Mouse (Mus musculus): Measurements from ENCODE around the gene Tmem132d.
A peak's percentile ranks its signal among the peaks of the same experiment; 100 is the strongest.

Gene Tmem132d

DNA sequence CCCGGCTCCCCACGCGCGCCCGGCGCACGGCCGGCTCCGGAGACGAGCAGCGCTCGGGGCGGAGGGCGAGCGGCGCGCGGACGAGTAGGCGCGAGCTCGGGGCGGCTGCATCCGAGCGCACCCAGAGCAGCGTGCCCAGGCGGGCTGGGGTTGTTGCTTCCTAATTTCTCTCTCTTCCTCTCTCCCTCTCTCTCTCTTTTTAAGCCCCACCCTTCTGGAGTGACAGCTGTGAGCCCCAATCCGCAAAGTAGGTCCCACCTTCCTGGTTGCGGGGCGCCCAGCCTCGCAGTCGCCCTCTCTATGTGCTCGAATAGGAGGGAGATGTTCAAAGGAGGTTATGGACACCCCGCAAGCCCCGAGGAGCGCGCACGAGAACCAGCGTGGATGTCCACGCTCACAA is at the start of gene Tmem132d:
Tmem132d (minus strand) TSS at position 162 of the 400 bp plus-strand sequence.
- peak; percentile 63 to 64 for DNase-seq (ENCODE audit: low spot score in 2 of 2)

DNA sequence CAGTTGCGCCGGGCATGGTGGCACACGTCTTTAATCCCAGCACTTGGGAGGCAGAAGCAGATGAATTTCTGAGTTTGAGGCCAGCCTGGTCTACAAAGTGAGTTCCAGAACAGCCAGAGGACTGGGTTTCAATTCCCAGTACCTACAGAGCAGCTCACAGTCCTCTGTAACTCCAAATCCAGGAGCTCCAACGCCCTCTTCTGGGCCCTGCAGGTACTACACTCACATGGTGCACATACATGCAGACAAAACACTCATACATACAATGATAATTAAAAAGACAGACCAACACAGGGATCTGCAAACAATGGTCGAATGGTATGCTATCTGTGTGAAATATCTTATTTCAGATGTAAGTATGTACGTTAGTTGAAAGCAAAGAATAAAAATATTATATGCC is 47.9 kb upstream of the Tmem132d start:
- no peak for DNase-seq (ENCODE audit: low spot score in 2 of 2)

DNA sequence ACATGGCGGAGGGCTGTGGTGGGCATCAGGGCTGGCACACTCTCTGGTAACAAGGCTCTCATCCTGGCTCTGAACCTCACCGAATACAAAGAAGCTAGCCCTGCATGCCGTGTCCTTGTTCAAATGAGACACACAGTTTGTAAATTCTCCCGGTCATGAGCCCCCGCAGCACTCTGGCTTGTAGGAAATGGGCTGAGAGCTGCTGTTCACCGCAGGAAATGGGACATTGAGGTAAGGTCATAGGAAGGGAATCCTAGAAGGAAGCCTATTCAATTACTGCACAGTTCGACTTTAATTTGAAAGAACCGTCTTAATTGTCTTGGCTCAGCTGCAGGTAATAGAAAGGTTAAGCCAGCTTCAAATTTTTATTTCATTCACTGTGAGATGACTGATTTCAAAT is 42.5 kb upstream of the Tmem132d start:
- DNase-seq (ENCODE audit: low spot score in 2 of 2), result no peak

DNA sequence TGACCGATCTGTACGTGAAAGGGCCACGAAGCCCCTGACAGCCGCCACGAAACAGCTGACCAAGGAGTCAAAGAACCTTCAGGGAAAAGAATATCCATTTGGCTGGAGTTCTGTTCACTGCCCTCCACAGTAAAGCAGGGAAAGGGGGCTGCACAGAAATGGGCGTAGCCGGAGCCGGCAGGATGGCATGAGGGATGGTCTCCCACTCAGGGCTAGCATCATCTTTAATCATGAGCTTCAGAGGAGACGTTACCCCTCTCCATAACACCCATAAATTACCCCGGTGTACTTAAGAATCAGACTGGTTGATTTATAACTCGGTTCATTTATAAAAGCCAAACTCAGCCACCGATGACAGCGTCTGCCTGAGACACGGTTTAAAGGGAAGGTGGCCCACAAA is 36.9 kb upstream of the Tmem132d start:
- no peak for DNase-seq (ENCODE audit: low spot score in 2 of 2)

DNA sequence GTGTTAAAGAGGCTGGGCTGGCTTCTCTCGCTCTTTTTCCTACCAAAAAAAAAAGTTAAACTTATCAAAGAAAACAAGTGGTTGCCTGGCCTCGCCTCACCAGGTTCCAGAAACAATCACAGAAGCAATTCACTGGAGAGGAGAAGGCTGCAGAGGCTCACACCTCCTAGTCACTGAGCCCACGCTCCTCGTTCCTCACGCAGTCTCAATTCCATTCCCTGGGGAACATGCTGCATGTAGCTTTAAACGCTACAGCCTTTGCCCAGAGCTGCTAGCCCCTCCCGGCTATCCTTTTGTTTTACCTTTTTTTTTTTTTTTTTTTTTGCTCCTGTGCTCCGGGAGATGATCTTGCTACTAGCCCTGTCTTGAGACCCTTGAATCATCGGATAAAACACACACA is 31.6 kb upstream of the Tmem132d start:
- DNase-seq (ENCODE audit: low spot score in 2 of 2), result no peak

DNA sequence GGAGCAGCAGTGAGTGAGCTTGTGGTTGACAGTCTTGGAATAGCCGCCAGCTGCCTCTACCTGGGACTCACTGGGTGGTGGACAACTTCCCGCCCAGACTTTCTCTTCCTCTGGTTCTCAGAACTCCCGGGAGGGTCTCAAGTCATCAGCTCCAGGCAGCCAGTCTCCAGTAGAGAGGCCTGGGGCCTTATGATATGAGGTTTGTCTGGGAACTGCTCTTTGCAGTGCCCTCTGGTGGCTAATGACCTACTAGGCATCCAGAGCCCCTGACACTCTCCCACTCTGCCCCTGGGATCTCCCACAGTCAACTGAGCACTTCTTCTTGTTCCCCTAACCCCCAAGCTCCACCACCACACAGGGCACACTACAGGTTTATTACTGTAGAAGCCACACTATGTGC is 27.7 kb upstream of the Tmem132d start:
- no peak for DNase-seq (ENCODE audit: low spot score in 2 of 2)

DNA sequence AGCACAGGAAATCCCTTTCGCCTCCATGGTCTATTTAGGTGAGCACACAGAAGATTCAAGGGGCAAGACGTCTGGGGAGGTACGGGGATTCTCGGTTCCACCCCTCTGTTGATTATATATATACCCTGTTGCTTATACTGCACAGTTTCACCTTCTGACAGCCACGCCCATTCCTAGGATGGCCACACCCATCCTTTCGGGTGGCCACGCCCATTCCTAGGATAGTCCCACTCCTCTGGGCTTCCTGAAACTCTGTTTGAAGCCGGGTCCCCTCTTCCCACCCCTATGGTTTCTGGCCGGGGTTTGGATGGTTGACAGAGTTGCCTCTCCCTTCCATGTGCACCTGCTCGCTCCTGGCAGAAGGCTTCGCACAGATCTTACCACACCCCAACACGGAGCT is 22.9 kb upstream of the Tmem132d start:
- DNase-seq (ENCODE audit: low spot score in 2 of 2), result no peak

DNA sequence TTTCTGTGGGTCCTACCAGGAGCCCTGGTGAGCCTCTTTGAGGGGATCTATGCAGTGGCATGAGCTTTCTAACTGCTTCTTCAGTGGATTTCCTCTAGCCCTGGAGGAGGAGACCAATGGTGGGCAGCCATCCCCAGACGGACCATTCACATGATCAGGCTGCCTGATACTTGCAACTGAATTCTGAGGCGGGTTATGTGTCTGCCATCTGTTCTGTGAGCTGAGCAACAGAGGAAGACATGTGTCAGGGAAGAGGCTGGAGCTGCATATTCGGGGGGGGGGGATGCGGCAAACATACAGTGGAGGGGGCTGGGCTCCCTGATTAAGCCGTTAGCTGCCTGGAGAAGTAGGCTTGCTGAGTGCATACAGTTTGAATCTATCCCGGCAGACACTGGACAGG is 19.3 kb upstream of the Tmem132d start:
- DNase-seq (ENCODE audit: low spot score in 2 of 2), result no peak

DNA sequence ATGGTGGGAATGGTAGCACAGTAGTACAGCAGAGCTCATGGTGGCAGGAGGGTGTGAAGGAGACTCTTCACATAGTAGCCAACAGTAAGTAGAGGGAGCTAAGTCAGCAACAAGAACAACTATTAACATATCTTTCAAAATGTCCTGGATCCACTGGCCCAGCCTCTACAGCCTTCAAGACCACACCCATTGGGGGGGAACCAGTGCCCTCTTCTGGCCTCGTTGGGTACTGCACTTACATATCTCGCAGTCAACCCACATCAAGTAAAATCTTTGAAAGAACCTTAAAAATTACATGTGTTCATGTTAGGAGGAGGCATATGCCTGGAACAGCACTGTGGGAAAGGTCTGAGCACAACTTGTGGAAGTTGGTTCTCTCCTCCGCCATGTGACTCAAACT is 17.9 kb upstream of the Tmem132d start:
- no peak for DNase-seq (ENCODE audit: low spot score in 2 of 2)

DNA sequence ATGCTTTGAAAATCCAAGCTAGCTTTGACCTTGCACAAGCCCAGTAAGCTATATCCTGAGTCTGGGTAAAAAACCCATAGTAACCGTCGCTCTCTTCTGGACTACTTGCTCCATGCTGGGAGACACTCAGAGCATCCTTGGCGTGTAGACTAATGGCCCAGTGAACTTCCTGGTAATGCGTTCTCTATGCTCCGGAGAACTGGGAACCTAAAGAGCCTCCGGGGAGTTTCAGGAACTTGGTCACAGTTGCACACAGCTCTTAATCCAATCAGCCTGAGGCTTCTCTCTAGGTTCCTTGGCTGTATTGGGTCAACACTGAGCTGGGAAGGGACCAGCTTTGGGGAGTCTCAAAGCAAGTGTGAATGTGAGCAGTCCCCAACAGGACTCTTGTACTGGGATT is 12.0 kb upstream of the Tmem132d start:
- DNase-seq (ENCODE audit: low spot score in 2 of 2), result no peak

DNA sequence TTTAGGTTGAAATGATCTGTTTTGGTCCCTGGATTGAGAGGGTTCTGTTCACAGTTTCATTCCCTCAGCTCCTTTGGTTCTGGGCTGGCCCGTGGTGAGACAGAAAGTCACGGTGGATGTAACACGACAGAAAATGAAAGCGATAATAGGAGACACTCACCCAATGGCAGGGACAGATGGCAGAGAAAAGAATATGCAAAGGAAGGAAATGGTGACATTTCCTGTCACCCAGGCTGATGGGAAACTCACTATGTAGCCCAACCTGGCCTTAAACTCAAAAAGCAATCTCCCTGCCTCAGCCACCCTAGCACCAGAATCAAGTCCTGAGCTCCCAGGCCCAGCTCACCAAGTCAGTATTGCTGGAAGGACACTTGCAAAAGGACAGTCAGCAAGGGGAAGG is 11.0 kb upstream of the Tmem132d start:
- no peak for DNase-seq (ENCODE audit: low spot score in 2 of 2)

DNA sequence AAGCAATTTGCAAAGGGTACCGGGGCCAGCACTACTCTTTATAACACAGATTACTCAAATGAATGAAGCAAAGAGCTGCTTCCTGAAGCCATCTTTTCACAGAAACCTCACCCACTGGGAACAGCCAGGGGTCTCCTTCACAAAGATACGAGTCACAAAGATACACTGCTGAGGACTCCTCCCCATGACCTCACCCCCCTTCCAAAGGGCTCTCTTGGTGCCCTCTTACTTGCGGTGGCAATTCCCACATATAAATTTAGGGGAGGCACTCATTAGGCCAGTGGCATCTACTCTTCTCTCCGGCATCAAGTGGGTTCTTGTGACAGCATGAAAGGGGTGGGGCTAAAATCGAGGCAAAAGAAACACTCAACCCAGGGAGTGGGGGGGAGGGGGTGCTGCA is 8.2 kb upstream of the Tmem132d start:
- DNase-seq (ENCODE audit: low spot score in 2 of 2), result no peak

DNA sequence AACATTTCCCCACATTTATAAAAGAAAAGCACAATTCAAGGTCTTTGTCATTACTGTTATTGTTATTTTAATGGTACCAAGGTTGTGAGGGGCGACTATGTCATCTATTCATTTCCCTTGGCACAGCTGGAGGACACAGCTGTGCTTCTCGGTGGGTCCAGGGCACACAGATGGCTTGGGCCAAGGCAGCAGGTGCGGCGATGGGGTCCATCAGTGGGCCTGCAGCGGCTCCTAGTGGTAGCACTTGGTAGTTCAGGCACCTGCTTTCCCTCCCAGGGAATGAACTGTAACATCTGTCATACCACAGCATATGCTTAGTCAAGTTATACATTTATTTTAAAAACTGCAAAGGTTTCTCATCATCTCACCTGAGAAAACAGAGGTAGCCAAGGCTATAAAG is 7.0 kb upstream of the Tmem132d start:
- peak; percentile 39 to 71 for DNase-seq (ENCODE audit: low spot score in 2 of 2)

DNA sequence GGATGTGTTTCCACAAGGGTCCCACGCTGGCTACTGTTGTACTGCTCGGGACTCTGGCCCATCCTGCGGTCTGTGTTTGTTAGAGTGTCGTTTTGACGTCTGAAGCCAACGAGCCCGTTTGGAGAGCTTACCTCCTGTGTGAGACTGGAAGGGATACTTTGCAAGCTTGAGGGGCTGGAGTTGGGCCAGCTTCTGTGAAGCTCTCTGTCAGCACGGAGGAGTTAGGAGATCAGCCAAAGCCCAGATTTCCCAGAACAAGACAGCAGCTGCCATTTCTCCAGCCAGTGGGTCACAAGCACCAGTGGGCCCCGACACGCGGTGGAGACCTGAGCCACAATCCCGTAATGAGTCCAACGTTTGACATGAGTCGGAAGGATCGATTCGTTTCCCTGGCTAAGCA is 5.2 kb upstream of the Tmem132d start:
- no peak for DNase-seq (ENCODE audit: low spot score in 2 of 2)

DNA sequence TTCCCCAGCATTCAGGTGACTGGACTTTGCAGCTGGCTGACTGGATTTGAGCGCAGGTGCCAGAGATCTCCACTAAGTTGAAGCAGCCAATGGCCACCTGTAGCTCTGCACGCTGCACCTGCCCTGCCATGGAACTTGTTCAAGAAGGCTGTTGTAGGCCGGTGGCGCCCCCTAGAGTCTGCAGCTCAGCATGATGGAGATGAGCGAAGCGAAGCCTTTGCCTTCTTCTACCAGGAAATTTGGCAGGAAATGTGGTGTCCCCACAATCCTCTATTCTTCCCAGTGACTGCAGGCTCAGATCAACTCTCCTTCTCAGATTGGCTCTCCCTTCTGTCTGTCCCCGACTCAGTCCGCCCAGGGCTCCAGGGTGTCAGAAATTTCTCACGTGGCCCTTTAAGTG is 4.0 kb upstream of the Tmem132d start:
- peak; percentile 69 to 78 for DNase-seq (ENCODE audit: low spot score in 2 of 2)

DNA sequence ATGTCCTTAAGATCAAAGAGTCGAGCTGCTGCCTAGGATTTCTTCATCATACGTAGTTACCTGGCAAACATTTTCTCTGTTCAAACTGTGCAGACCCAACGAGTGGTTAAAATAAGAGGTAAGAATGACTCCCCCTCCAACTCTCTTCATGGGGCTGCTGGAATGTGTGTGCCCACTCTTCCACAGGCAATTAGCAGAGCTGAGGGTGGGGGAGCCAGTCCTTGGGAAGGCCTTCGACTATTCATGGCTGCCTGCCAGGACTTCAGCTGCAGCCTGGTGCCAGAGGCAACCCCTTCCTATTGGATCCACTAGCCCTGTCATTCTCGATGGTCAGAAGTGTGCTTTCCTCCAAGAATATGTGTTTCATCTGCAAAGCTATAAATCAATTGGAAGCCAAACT is 2.8 kb upstream of the Tmem132d start:
- DNase-seq (ENCODE audit: low spot score in 2 of 2), result no peak

DNA sequence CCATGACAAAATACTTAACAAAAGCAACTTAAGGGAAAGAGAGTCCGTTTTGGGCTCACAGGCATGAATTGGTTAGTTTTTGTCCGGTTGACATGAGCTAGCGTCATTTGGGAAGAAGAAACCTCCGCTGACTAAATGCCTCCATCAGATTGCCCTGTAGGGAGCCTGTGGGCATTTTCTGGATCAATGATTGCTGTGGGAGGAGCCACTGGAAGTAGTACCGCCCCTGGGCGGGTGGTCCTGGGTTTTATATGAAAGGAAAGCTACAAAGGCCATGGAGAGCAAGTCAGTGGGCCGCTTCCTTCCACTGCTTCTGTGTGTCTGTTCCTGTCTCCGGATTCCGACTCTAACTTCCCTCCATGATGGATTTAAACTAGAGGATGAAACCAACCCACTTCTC is 909 bp upstream of the Tmem132d start:
- no peak for DNase-seq (ENCODE audit: low spot score in 2 of 2)

DNA sequence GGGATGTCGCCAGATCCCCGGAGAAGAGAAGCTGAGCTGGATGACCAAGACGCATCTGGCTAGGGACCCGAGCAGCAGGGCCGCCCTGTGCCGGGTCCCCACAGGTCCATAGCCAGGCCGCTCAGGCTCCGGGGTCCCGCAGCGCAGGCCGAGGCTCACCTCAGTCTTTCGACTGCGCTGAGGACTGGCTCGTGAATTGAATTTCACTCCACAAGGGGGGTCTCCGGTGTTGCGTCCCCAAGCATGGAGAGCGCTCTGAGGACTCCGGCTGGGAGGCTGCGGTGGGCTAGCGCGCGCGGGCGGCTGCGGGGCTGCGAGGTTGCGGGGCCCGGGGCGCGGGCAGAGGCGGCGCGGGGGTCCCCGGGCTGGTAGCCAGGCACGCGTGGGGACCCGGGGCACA is 455 bp downstream of the Tmem132d start:
- no peak for DNase-seq (ENCODE audit: low spot score in 2 of 2)

DNA sequence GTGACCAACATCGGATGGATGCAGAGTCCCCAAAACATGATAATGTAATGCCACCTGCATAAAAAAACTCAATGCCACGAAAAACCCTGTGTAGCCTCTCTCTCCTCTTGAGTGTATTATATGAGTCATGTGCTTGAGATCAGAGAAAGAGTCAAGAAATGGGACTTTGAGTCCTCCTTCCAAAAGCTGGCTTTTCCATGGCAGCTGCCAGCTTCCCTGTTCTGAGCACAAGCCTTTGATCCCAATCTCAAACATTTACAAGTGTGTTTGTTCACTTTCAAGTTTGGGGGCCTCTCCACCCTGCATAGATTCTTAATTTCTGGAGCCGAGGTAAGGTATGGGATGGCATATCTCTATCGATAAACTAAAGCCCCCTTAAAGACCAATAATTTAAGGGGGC is 8.2 kb downstream of the Tmem132d start:
- DNase-seq (ENCODE audit: low spot score in 2 of 2), result no peak

DNA sequence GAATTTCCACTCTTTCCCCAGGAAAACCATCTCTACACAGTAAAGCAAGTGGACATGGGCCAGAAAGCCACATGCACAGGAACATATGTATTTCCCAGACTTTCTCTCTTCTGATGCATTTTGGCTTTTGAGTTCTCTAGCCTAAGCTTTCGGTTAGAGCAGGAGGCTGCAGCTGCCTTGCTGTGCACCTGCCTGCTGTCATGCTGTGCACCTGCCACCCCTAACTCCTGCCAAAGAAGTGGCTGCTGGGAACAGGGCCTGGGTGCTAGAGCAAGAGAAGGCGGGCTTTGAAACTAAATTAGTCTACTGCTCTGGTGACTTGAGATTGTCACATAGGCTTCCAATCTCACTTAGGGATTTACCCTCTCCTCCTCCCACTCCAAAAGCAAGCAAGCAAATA is 8.7 kb downstream of the Tmem132d start:
- DNase-seq (ENCODE audit: low spot score in 2 of 2), result no peak

DNA sequence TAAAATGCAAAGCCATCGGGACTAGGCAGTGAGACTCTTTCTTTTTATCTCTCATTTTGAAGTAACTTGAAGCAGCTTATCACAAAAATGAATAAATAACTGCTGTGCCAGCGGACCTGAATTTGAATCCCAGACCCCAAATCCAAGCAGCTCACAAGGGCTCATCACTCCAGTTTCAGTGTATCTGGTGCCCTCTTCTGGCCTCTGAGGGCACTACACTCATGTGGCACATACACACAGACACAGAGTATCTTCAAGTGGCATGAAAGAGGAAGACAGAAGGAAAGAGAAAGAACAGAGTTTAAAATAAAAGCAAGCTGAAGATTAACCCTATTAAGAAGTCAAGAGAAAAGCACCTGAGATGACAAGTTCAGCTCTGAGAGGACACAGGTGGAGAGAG is 10.8 kb downstream of the Tmem132d start:
- no peak for DNase-seq (ENCODE audit: low spot score in 2 of 2)

DNA sequence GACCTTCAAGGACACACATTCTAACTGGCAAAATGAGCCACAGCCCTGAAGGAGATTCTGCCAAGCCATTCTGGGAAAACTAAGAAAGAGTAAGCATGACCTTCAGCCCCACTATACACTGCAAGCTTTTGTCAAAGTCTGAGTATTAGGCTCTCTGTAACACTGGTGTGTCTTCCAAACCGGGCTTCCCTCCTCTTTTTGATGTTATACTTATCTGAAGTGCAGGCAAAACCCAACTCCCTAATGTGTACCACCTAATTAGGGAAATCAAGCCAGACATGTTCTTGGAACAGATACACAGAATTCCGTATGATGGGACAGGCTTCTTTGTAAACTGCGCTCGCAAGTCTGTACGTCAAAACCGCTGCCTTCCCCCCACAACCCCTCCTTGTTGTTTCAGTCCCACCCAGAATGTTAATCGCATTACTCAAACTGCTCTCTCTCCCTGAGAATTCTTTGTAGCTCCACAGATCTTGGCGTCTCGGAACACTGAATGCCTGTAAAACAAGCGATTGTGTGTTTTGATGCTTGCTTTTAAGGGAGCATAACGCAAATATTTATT is 14.6 kb downstream of the Tmem132d start:
- no peak for DNase-seq (ENCODE audit: low spot score in 2 of 2)

DNA sequence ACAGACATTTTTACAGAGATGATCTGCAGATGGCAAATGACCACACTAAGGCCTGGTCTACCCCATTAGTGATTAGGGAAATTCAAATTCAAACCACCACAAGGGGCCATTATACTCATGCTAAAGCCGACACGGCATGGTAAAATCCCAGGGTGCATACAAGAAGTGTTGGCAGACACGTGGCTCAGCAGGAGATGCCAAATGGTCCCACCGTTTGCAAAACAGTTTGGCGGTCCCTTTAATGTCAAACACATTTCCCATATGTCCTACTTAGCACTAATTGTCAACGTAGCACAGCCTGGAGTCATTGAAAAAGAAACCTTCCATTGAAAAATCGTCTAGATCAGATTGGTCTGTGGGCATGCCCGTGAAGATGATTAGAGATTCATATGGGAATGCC is 18.8 kb downstream of the Tmem132d start:
- no peak for DNase-seq (ENCODE audit: low spot score in 2 of 2)

DNA sequence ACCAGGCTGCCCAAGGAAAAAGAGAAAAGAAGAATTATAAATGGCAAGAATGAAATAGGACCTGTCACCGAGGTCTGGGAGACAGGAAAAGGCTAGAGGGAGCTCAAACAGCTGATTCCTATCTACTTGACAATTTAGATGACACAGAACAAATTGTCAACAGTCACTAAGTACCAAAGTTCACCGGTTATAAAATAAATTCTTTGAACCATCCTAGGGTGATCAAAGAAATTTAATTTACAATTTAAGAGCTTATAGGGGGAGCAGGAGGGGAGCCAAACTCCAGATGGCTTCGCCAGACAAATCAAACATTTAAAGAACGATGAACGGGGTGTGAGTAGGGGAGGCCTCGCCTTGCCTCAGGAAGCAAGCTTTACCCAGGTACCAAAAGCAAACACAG is 20.6 kb downstream of the Tmem132d start:
- DNase-seq (ENCODE audit: low spot score in 2 of 2), result no peak

DNA sequence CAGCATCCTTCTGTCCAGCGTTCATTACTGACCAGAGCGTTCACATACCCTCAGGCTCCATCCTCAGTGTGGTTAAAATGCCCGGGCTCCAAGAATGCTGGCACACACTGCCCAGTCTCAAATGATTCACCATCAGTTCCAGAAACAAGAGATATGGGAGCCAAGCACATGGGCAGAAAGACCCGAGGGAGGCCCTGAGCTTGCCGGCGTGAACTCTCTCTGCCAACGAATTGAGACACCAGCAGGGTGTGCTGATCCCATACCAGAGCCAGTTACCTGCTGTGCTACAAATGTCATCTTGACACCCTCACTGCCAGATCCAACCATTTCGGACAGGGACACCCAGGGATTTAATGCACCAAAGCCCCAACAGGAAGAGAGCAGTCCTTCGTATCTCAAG is 25.3 kb downstream of the Tmem132d start:
- no peak for DNase-seq (ENCODE audit: low spot score in 2 of 2)
